Mouse (Mus musculus) heart, postnatal 0 days (tissue): Measurements from ENCODE around the gene Magt1.

Experiments
- CTCF ChIP-seq: IDR thresholded peaks from 2 replicates; pipeline ENCODE4 v1.5.1; 2016; ENCODE audit warnings: antibody characterized with exemption, control low read depth, low read depth
- EP300 ChIP-seq: IDR thresholded peaks from 2 replicates; pipeline ENCODE4 v1.6.1; 2016; ENCODE audit warnings: antibody characterized with exemption, low read depth

- TF ChIP-seq CTCF = no peak
- TF ChIP-seq EP300 = no peak
Observed at GRCm38 (mm10) chrX:105953999-105954398, 57.7 kb downstream of the Magt1 start.
